Mouse (Mus musculus): ENCODE results near the gene Cdca7. TPM values are rescaled to one million over a fixed set of nuclear protein-coding genes. Genes with fewer than 3 reads are reported as not detected.
A peak's percentile ranks its signal among the peaks of the same experiment; 100 is the strongest.

The Cdca7 gene
- polyA plus RNA-seq, 1 experiment from 2014 or later: 49.0 TPM

DNA sequence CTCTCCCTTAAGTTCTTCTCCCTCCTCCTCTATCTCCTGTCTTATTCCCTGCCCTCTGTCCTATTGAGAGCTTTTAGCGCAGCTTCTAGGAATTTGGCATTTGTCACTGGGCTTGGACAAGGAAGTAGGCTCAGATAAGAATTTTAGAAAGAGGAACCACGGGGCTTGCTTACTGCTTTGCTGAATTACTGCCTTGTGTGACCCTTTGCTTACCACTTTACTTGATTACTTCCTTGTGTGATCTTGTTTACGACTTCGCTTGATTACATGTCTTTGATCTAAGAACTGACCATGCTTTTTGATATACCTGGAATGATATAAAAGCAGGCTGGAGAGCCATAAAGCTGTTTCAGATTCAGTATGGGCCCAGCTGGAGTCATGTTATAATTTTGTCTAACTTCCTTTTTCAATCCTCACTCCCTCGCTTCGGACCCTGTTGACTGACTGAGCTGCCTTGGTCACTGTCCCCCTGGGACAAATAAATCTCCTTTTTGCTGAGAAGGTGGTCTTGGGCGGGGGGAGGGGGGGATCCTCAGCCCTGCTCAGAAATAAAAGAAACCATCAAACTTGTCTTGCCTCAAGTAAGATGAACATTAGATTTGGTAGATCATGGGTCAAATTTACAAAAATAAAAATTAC lies 11.5 kb upstream of the Cdca7 start:
- Histone ChIP-seq H3K27ac (replicated peaks) (no peak overlapping the region), H3K9me3 (no peaks in the 10 kb centered on the region), H3K4me3 (no peak overlapping the region), H3K9ac (no peak overlapping the region), H3K4me1 (no peaks in the 10 kb centered on the region), H3K4me2 (no peak overlapping the region), H3K27me3 (replicated peaks) (no peaks in the 10 kb centered on the region), H3K36me3 (no peaks in the 10 kb centered on the region)
- 53% methylated on average over 7 of the region's 7 CpGs for WGBS
- no peak for ATAC-seq (ENCODE audit: extremely low read depth, insufficient number of reproducible peaks, low FRiP score, low TSS enrichment)

DNA sequence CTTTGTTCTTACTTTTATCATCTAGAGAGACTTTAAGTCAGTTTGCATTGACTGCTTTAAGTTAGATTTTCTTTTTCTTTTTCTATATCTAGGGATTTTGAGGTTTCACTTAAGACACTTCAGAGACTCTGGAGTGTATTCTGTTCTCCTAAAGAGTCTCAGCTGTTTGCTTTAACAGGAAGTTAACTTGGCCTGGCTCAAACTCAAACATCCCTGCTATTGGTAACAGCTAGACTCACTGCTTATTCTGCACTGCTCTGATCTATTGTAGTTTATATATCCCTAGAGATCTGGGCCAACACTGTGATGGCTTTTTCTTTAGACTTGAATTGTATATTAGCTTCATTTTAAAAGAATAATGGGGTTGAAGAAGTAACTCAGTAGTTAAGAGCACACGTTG lies 8.4 kb upstream of the Cdca7 start:
- H3K9me3 ChIP-seq: no peaks in the 10 kb centered on the region
- H3K27me3 ChIP-seq (replicated peaks): no peaks in the 10 kb centered on the region
- WGBS: 69% methylated on average over 1 of the region's 1 CpGs
- H3K4me2 ChIP-seq: no peak overlapping the region
- H3K9ac ChIP-seq: no peak overlapping the region
- H3K27ac ChIP-seq (replicated peaks): no peak overlapping the region
- no peaks in the 10 kb centered on the region for H3K4me1 ChIP-seq
- no peak for ATAC-seq (ENCODE audit: extremely low read depth, insufficient number of reproducible peaks, low FRiP score, low TSS enrichment)
- H3K36me3 ChIP-seq: no peaks in the 10 kb centered on the region
- H3K4me3 ChIP-seq: no peak overlapping the region

DNA sequence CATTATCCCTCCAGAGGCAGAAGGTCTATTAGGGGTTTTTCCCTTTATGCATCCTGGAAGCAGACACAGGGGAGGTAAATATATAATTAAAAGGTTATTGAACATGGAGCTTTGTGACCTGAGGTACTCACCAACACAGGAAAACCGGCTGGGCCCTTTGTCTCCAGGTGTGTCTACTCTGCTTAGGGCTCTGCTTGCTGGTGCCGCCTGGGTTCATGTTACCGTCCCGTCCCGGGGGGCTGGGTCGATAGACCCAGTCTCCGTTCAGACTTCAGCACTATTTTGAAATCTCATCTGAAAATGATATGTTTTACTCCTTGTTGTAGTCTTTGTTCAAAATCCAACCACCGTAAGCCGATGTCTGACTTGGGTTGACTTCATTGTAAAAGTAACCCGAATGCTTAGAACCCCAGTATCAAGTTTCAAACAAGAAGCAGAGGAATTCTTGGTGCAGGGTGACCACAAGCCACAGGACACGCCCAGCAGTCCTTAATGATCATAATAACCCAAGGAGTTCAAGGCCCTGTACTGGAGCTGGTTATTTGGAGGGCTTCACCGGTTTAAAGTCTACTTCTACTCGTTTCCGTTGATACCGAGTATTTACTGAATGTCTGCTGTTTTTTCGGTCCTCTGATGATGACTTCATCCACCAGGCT lies 4.4 kb upstream of the Cdca7 start:
- no peak for ATAC-seq (ENCODE audit: extremely low read depth, insufficient number of reproducible peaks, low FRiP score, low TSS enrichment)
- H3K9ac ChIP-seq: no peak overlapping the region
- no peak overlapping the region for H3K27ac ChIP-seq (replicated peaks)
- 73% methylated on average over 16 of the region's 16 CpGs for WGBS
- peaks cover 24% of the 10 kb centered on the region for H3K4me1 ChIP-seq
- H3K36me3 ChIP-seq: no peaks in the 10 kb centered on the region
- no peak overlapping the region for H3K4me2 ChIP-seq
- H3K9me3 ChIP-seq: no peaks in the 10 kb centered on the region
- no peak overlapping the region for H3K4me3 ChIP-seq
- H3K27me3 ChIP-seq (replicated peaks): no peaks in the 10 kb centered on the region

DNA sequence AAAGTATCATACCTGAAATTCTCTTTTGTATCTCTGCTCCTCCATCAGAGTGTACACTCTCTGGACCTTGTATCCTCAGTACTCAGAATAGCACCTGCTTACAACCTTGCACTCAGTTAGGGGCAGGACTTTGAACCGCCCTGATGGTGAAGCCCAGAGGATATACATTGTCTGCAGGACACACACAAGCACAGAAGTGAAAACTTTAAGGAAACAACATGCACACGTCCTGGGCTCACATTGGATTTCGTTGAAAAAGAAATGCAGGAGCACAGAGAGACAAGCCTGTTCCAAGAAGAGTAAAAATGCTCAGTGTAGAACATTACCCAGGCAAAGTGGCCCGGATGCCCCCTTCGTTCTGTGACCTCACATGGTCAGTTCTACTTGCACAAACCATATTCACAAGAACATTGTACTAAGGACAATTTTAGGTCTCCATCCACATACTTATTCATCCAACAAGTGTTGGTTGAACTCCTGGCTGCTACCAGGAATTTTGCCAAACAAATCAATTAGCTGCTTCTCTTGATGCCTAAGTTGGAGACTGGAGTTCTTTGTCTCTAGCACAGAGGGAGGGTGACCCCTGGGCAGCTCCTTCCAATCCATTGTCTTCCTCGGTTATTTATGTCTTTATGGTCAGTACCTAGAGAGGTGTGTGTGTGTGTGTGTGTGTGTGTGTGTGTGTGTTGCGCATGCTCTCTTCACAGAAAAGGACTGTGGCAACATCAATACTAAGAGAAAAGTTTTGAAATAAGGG lies 1.2 kb upstream of the Cdca7 start:
- ATAC-seq (ENCODE audit: extremely low read depth, insufficient number of reproducible peaks, low FRiP score, low TSS enrichment): no peak
- Histone ChIP-seq H3K4me1 (peaks cover 52% of the 10 kb centered on the region), H3K36me3 (peaks cover 4% of the 10 kb centered on the region), H3K4me3 (peak overlapping the region; percentile 92), H3K9me3 (no peaks in the 10 kb centered on the region), H3K27ac (replicated peaks) (no peak overlapping the region), H3K27me3 (replicated peaks) (no peaks in the 10 kb centered on the region), H3K4me2 (peak overlapping the region; percentile 91), H3K9ac (peak overlapping the region; percentile 93; the same call in 1 of the 2 replicates)
- 47% methylated on average over 7 of the region's 7 CpGs for WGBS

DNA sequence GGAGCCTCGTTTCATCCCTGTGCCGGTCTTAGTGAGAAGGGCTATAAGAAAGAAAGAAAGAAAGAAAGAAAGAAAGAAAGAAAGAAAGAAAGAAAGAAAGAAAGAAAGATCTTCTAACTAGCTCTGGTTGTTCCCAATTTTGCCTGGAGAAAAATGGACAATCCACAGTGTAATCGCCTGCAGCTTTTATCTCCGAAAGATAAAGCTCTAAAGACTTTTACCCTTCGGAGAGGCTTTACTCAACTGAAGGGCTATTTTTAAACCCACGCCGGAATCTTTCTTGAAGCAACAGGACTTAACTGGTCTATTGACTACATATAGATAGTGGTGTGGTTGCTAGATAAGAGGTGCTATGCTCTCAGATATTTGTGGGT lies 549 bp upstream of the Cdca7 start:
- no peaks in the 10 kb centered on the region for H3K9me3 ChIP-seq
- peaks cover 11% of the 10 kb centered on the region for H3K36me3 ChIP-seq
- no peaks in the 10 kb centered on the region for H3K27me3 ChIP-seq (replicated peaks)
- no peak for ATAC-seq (ENCODE audit: extremely low read depth, insufficient number of reproducible peaks, low FRiP score, low TSS enrichment)
- peak overlapping the region; percentile 91 for H3K4me2 ChIP-seq
- H3K27ac ChIP-seq (replicated peaks): peak overlapping the region; percentile 85
- WGBS: 0% methylated on average over 7 of the region's 7 CpGs
- H3K4me3 ChIP-seq: peak overlapping the region; percentile 92
- H3K4me1 ChIP-seq: peaks cover 58% of the 10 kb centered on the region
- peak overlapping the region; percentile 93 for H3K9ac ChIP-seq

DNA sequence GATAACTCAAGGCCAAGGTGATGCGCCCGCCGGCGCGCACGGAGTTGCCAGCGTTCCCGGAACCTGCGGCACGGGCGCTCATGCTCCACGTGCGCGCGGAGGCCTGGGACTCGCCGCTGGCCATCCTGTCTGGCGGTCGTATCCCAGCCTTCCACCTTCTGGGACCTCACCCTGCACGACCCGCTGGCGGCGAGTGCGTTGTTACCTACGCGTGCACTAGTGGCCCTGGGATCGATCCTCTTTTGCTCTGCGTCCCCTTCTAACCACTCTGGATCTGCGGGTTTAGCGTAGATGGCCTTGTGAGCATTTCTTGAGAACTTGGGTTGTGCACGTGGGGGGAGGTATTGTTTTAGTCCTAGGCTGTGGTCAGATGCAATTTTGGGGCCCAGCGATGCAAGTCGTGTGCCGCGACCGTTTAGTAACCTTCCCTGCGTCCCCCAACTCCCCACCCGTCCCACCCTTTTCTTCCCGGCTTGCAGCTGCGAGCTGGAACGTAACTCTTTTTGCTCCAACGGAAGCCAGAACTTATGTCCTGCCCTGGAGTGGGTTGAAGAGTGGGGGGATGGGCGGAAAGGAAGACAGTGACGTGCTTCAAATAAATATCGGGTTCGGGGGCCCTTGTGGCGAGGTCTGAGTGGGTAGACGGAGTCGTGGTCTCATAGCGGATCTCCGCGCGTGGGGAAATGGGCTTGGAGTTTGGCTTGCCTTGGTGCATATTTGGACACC lies 690 bp downstream of the Cdca7 start:
- WGBS: under 1% methylated on average over 53 of the region's 53 CpGs
- no peaks in the 10 kb centered on the region for H3K27me3 ChIP-seq (replicated peaks)

DNA sequence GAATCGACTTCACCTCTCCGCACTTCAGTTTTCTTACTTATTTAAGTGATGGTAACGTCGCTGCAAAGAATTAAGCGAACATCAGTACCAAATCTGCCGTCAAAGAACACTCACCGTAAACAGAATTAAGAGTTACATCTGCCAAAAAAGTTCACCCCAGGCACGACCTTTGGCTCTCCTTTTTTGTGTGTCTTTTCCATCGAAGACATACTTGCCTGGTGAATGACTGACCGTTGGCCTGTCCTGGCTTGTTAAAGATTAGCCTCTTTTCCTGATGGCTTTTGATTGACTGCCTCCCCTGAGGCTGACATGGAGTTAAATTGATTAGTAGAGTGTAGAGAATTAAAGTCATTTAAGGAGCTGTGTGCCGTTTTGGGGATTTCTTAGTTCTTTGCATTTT lies 1.3 kb downstream of the Cdca7 start:
- peak overlapping the region; percentile 85; the same call in 1 of the 2 replicates for H3K27ac ChIP-seq (replicated peaks)
- H3K4me3 ChIP-seq: peak overlapping the region; percentile 92
- peak overlapping the region; percentile 93 for H3K9ac ChIP-seq
- no peak for ATAC-seq (ENCODE audit: extremely low read depth, insufficient number of reproducible peaks, low FRiP score, low TSS enrichment)
- H3K36me3 ChIP-seq: peaks cover 28% of the 10 kb centered on the region
- no peaks in the 10 kb centered on the region for H3K9me3 ChIP-seq
- WGBS: 5% methylated on average over 11 of the region's 11 CpGs
- H3K4me1 ChIP-seq: peaks cover 58% of the 10 kb centered on the region
- no peaks in the 10 kb centered on the region for H3K27me3 ChIP-seq (replicated peaks)
- H3K4me2 ChIP-seq: peak overlapping the region; percentile 91

More for the DNA sequence above, 690 bp downstream of the Cdca7 start:
- H3K27ac ChIP-seq (replicated peaks): peak overlapping the region; percentile 85
- peak; percentile 49; the same call in 1 of the 2 replicates for ATAC-seq (ENCODE audit: extremely low read depth, insufficient number of reproducible peaks, low FRiP score, low TSS enrichment)
- no peaks in the 10 kb centered on the region for H3K9me3 ChIP-seq
- peak overlapping the region; percentile 91 for H3K4me2 ChIP-seq
- H3K4me1 ChIP-seq: peaks cover 58% of the 10 kb centered on the region
- peak overlapping the region; percentile 93 for H3K9ac ChIP-seq
- H3K36me3 ChIP-seq: peaks cover 22% of the 10 kb centered on the region
- peak overlapping the region; percentile 92 for H3K4me3 ChIP-seq

DNA sequence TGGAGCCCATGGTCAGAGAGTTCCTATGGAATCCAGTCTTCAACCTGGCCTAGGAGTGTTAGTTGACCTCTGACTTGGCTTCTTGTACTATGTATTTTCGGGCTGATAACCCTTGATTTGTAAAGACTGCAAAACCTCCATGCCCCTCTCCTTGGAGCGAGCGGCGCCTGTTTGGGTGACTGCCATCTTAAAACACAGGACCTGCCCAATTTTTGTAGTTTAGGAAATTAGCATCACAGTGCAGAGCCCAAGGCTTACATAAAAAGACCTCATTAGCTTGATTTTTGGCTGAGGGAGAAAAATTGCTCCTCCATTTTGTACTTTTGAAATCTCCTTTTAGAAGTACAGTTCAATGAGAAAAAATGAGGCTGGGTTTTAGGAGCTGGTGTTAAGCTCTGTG lies 2.2 kb downstream of the Cdca7 start:
- H3K9me3 ChIP-seq: no peaks in the 10 kb centered on the region
- peak overlapping the region; percentile 92 for H3K4me3 ChIP-seq
- 92% methylated on average over 4 of the region's 4 CpGs for WGBS
- H3K27ac ChIP-seq (replicated peaks): no peak overlapping the region
- no peak for ATAC-seq (ENCODE audit: extremely low read depth, insufficient number of reproducible peaks, low FRiP score, low TSS enrichment)
- peaks cover 37% of the 10 kb centered on the region for H3K36me3 ChIP-seq
- peaks cover 57% of the 10 kb centered on the region for H3K4me1 ChIP-seq
- no peak overlapping the region for H3K9ac ChIP-seq
- H3K4me2 ChIP-seq: peak overlapping the region; percentile 91
- no peaks in the 10 kb centered on the region for H3K27me3 ChIP-seq (replicated peaks)

DNA sequence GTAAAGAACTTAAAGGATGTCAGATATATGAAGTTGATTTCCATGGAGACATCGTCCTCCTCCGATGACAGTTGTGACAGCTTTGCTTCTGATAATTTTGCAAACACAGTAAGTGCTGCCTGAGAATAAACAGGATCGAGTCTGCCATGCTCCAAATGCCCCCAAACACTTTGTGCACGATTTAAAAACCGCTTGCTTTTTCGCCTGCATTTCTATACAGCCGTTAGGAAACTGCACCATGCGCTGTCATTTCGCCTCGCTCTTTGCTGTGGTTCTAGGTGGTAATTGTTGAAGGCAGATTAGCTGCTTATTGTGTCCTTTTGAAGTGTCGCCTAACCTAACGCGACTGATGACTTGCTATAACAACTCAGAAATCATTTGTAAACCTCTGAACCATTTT lies 3.0 kb downstream of the Cdca7 start:
- ATAC-seq (ENCODE audit: extremely low read depth, insufficient number of reproducible peaks, low FRiP score, low TSS enrichment): no peak
- H3K27ac ChIP-seq (replicated peaks): no peak overlapping the region
- H3K4me2 ChIP-seq: peak overlapping the region; percentile 91; the same call in 1 of the 2 replicates
- peaks cover 45% of the 10 kb centered on the region for H3K36me3 ChIP-seq
- 67% methylated on average over 13 of the region's 13 CpGs for WGBS
- H3K9me3 ChIP-seq: no peaks in the 10 kb centered on the region
- peaks cover 49% of the 10 kb centered on the region for H3K4me1 ChIP-seq
- H3K4me3 ChIP-seq: no peak overlapping the region
- H3K9ac ChIP-seq: no peak overlapping the region
- no peaks in the 10 kb centered on the region for H3K27me3 ChIP-seq (replicated peaks)

DNA sequence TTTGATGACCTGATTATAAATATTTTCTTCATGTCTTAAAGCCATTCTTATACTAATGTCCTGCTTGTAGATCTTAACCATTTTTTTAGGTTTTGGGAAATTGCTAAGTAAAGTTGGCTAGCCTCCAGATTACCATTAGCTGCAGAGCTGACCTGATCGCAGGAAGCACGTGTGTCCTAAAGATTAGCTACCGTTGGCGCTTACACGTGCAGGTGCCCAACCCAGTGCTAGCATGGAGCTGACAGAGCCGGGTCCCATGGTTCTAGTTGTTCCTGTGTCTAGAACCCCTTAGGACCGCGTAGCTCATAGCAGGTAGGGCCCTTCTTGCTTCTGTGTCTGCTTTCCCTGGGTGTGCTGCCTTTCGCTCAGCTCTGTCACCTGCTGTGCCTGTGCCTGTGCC lies 3.9 kb downstream of the Cdca7 start:
- no peak overlapping the region for H3K27ac ChIP-seq (replicated peaks)
- H3K27me3 ChIP-seq (replicated peaks): no peaks in the 10 kb centered on the region
- H3K36me3 ChIP-seq: peaks cover 54% of the 10 kb centered on the region
- H3K4me2 ChIP-seq: no peak overlapping the region
- H3K9ac ChIP-seq: no peak overlapping the region
- H3K4me3 ChIP-seq: no peak overlapping the region
- H3K9me3 ChIP-seq: no peaks in the 10 kb centered on the region
- WGBS: 88% methylated on average over 9 of the region's 9 CpGs
- peaks cover 42% of the 10 kb centered on the region for H3K4me1 ChIP-seq
- no peak for ATAC-seq (ENCODE audit: extremely low read depth, insufficient number of reproducible peaks, low FRiP score, low TSS enrichment)

DNA sequence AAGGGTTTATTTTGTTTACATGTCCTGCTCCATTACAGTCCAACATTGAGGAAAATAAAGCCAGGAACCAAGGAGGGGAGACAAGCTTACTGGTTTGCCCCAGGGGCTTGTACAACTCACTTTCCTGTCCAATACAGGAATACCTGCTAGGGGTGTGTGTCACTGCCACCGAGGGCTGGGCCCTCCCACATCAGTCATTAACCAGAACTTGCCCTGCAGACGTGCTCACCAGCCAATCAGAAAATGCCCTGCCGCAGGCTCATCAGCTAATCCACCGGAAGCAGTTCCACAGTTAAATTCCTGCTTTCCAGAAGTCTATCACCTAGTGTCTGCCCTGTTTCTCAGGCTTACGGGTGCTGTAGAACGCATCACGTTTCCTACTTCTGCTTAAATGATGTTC lies 15.7 kb downstream of the Cdca7 start:
- 42% methylated on average over 7 of the region's 7 CpGs for WGBS
- Histone ChIP-seq H3K27me3 (replicated peaks) (no peaks in the 10 kb centered on the region; the same call in 1 of the 2 replicates), H3K4me2 (no peak overlapping the region), H3K9ac (no peak overlapping the region), H3K36me3 (peaks cover 12% of the 10 kb centered on the region), H3K4me3 (no peak overlapping the region), H3K27ac (replicated peaks) (no peak overlapping the region), H3K4me1 (peaks cover 4% of the 10 kb centered on the region; the same call in 1 of the 2 replicates), H3K9me3 (no peaks in the 10 kb centered on the region)
- ATAC-seq (ENCODE audit: extremely low read depth, insufficient number of reproducible peaks, low FRiP score, low TSS enrichment): no peak

All from heart, embryonic 13.5 days (tissue).